Mouse (Mus musculus) v-Abl transformed pro-B cells (cell line): ENCODE measurements at regions not wholly inside any gene's neighbourhood (a gene's known extent, or its start where the extent isn't known, plus 50 kb on each side); places are given as distances from the start of the nearest gene placed in this dataset.

Source experiments
- in situ Hi-C, 2 experiments: fragments of 400-800 bp; cut with MboI; formaldehyde crosslinking; loops; one replicate each; pipeline ENCODE4 v1.15.1; 2025; ENCODE audit not compliant: unreplicated experiment in 2 of 2

DNA sequence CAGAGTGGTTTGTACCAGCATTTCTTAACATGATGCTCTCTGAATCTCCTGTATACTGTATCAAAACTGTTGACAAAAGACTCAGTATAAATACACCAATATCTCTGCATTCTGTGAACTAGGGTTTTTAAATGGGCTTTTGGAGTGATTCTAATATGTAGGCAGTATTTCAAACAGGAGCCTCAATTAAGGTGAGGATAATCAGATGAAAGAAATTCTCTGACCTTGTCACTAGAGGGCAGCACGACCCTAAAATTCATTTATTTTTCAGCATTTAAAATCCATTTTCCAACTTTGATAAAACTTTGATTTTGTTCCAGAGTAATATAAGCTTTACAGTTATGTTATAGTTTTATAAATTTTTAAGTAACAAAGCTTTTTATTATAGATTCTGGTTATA is 114.5 kb downstream of the Rfx6 start:
- in situ Hi-C loops: loop anchor here (10.0 to 25.0 kb wide), 6 partner anchors 380 to 1745 kb away; partner anchors contain the start of genes Gopc (in 2 of the 2), Nepn (in 2 of the 2), Pln (in 1 of the 2) and Sim1 (in 1 of the 2)

DNA sequence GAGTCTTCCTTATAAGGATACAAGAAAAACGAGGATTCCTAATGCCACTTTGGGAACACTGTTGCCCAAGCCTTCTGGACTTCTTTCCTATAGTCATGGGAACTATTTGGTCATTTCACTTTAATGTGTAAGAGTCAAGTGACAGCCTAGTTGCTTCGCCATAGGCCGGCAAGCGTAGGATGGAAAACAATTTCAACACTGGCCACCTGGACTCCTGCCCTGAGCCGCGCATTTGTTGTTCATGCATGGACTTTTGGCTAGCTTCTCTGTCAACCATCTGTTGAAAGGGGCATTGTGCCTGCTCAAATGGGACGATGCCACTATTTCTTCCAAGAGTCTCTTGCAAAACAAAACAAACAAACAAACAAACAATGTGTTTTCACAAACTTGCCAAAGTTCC is 116.3 kb downstream of the Rfx6 start:
- in situ Hi-C loops: loop anchor here (10.0 to 25.0 kb wide), 6 partner anchors 382 to 1743 kb away; partner anchors contain the start of genes Gopc (in 2 of the 2), Nepn (in 2 of the 2), Pln (in 1 of the 2) and Sim1 (in 1 of the 2)

DNA sequence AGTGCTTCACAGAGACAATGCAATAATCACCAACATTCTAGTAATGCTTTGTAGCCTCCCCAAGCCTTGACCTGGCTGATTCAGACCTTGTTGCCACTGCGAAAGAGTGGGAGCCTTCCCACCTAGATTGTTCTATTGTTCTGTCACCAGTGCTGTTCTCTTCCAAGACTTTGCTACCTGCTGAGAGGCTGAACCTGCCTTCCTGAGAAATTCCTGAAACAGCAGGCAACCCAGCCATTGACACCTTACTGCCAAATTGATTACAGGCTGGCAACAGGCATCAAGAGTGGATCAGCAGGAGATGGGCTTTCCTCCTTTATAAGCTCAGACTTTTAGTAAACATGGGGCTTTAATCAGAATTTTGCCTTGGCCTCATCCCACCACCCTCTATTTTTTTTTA is 139.1 kb downstream of the Rfx6 start:
- in situ Hi-C loops: no loop called here

DNA sequence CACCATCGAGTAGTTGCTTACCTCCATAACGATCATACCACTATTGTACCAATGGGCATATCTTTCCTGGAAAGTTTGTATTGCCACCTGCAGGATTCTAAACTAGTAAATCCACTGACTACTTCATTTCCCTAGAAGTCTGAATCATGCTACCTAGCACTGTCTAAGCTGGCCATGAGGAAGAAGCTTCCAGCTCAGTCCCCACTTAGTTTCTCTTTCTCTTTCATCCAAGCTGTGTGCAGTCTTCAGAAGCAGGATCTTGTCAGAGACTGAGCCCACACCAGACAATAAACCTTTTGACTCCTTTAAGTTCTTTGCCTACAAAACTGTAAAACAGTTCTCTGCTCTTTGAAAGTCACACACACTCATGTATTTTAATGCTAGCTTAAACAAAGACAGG is 146.3 kb downstream of the Rfx6 start:
- in situ Hi-C loops: no loop called here

DNA sequence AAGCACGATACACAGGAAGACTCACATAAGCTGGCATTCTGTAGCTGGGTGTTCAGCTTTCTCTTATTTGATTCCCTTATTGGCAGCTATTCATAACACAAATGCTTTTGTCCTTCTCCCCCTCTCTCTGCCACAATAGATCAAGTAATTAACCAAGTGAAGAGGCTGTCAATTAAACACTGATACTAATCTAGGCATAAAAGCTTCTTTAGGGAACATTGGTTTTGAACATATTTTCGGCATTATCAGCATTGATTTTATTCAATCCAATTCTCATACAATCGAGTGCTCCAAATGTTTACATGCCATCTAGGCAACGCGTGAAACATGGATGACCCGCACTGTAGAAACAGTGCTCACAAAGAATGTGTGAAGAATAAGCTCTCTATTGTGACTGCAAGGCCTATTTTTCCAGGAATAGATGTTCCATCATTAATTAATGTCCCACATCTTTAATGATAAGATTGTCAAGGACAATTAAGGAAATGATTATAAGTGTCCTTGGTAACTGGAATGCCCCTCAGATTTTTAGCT is 148.9 kb downstream of the Rfx6 start:
- in situ Hi-C loops: no loop called here

DNA sequence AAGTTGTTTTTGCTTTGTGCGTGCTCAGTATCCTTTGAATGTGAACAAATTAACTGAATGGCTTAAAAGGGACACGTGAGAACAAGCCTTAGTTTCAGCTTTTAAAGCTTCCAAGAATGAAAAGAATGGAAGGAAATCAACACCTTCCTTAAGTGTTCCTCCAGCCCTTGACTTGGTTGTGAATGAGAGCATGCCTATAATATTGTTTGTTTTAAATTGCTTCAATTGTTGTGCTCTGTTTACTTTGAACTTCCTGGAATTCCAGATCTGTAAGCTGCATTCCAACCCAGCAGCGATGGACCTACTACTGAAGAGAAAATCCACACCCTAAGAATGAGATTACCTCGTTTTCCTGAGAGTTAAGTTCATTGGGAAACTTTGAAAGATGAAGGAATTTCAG is 154.9 kb downstream of the Rfx6 start:
- in situ Hi-C loops: no loop called here

DNA sequence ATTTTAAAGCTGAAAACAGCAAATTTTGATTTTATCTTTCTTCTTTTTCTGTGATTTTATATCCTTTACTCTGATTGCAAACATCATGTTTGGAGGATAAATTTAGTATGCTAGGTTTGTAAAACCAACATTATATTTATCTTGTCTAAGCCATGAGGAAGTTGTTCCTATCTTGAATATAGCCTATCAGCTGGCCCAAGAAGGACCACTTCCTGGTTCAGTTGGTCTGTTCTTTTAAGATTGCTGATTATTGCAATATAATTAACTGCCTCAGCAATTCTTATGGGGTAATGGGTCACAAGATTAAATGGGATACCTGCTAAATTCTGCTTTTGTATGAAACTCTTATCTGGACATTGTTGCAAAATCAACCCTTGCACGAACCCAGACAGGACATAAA is 165.5 kb downstream of the Rfx6 start:
- in situ Hi-C loops: no loop called here

DNA sequence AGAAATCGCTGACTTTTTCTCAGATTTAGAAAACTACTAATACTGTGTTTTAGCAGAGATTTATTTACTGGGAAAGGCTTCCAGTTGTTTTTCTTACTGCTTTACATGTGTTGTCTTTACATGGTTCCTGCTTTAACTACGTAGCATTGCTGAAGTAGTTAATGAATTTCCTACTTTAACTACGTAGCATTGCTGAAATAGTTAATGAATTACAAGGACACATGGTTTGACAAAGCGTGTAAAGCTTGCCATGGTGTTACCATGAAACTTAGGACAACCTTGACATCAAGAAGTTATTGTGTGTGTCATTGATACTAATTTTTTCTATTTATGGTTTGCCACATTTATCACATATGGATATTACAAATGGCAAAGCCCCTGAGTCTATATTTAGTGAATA is 168.7 kb downstream of the Rfx6 start:
- in situ Hi-C loops: no loop called here

DNA sequence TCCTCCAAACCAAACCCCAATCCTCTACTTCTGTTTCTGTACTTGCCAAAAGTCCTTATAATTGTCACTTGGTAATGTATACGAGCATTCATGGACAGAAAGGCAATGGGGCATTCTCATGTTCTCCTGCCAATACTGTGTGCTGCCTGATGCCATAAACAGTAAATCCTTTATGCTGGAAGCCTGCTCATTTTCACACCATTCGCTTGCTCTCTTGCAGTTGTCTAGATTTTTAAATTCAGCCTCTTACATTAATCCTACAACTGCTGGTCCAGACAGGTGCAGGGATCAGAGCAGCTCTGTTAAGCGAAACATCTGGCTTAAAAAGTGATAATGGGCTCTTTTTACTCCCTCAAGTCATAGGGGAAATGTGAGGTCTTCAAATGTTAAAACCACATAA is 152.9 kb upstream of the Vgll2 start:
- in situ Hi-C loops: no loop called here

DNA sequence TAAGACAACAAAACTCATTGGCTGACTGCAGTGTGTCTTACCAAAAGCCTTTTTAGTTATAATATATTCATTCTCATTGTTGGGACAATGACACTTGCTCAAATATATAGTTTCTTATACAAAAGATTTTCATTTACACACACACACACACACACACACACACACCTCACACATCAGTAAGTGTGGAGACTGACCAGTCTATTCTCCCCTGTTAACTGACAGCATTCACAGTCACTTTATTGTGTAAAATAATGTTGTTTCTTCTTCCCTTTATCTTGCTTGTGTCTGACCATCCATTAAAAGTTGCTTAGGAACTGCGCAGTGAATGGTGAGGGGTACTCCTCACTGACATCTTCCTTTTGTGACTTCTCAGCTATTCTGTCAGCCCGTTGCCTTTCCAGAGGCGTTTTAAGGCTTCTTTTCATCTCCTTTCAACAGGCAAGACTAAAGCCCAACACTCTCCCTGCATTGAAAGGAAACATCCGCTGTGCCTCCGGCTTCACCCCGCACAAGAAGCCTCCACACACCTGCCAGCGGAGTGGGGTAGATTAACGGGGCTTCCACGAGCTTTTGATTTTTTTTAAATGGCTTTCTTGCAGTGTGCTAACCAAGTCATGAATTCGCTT is 111.1 kb upstream of the Vgll2 start:
- in situ Hi-C loops: no loop called here

DNA sequence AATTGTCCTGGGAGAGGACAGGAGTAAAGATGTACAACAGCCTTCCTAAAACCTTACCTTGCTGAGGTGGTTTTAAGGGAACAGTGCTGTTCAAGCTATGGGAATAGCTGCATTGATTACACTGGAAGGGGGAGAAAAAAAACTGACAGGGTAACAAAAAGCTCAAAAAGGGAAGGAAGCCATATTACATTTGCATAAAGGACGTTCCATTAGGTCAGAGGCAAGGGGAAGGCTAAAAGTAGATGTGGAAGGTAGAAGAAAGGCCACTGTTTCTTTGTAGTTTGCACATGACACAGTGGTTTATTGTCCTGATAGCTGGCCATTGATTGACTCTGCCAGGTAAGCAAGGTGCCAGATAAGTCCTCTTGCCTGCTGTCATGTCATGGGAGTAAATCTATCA is 110.2 kb upstream of the Vgll2 start:
- in situ Hi-C loops: no loop called here

DNA sequence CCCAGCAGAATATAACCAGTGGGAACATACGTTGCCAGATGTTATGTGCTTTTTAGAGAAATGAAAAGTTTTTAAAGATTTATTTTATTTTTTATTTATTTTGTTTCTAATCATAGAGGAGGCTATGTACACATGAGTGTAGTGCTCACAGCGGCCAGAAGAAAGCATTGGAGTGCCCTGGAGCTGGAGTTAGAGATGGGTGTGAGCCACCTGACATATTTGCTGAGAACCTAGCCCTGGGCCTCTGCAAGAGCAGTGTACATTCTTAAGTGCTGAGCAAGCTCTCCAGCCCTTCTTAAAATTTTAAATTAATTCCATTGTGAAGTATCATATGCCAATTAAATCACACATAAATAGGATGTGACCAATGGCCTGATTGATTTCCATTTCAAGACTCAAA is 95.7 kb upstream of the Vgll2 start:
- in situ Hi-C loops: no loop called here

DNA sequence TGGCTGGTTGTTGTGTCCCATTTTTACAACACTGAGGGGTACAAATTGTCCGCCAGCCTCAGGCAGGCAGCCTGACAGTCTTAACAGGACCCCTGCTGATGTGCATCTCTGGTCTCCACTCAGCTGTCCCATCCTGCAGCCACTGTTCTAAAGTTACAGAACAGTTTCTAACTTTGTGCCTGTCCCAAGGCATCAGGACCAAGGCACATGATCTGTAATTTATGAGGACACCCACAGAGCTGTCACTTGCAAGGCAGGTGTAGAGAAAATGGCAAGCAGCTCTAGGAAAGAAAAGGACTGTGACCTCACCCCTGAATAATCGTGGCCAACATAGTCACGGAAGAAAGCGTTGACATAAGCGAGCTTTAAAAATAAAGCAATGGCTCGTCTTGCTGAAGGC is 93.0 kb upstream of the Vgll2 start:
- in situ Hi-C loops: no loop called here

DNA sequence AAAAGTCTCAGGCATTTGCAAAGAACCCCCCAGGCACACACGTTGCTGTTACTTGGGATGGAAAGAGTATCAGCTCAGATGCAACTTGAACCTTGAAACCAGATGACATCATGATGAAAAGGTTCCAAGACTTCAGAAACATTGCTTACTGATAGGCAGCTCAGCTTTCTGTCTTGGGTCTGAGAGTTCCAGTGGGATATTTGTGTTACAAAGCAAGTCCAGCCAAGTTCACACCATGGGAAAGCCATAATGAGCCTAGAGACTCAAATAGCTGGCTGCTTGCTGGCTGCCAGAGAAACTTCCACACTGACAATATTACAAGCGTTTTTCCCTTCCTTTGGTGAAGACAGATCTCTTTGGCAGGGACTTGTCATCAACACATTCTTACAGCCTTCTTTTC is 92.0 kb upstream of the Vgll2 start:
- in situ Hi-C loops: no loop called here

DNA sequence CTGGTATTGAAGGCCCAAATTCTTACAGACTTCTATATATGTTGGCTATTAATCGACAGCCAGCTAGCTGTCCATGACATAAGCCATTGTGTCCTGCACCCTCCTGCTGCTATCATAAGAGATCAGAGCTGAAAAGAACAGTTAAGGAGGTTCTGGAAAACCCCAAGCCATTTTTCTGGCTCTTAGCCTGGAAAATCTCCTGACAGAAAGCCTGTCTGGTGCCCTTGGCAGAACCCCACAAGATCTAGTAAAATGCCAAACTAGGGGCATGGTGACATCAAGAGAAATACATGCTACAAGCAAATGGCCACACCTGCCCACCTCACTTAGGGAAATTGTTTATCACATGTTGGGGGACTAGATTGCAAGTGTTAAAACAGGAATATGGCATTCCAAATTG is 91.6 kb upstream of the Vgll2 start:
- in situ Hi-C loops: no loop called here

DNA sequence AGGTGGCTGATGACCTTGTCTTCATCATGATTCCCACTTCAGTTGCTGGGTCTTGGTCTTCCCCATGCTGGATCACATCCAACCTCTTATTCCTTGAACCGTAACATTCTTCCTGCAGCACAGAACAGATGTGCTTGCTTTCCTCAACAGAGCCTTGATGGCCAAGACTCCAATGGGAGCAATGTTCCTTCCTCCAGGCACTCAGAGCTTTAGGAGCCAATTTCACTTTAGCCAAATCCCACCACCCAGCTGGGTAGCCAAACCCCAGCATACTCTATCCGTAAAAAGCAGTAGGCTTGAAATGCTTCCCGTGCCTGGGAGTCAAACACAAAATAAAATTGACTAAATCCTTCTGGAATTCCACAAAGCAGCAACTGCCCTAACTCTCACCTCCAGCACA is 86.8 kb upstream of the Vgll2 start:
- in situ Hi-C loops: no loop called here

DNA sequence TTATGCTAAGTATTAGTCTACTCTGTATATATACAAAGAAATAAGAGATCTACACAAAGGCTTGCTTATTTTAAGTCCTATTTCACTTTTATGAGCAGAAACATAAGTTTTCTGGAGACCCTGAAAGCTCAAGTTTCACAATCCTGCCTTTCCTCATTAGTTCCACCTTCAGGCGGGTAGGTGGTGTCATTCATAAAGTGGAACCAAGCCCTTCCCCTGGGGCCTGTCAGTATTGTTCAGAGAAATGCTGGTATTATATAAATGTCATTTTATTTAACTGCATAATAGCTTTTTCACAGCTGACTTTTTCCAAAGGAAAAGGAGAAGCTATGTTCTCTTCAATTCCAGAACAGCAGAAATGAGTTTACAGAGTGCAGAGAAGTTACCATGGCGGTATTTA is 81.1 kb upstream of the Vgll2 start:
- in situ Hi-C loops: no loop called here

DNA sequence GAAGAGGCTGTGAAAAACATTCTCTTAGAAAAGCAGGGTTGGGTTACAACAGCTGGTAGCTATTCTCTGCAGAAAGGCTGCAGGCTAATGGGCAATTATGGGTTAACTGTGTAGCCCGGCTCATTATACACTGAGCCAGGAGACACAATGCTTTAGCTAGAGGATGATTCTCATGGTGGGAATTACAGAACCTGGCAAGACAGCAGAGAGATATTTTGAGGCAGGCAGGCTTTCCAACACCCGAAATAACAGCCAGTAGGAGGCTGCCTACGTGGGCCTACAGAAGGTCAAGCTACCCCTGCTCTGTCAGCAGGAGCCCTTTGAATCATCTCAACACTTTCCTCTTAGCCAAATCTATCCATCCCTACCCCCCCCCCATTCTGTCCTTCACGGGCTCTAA is 76.6 kb upstream of the Vgll2 start:
- in situ Hi-C loops: no loop called here

DNA sequence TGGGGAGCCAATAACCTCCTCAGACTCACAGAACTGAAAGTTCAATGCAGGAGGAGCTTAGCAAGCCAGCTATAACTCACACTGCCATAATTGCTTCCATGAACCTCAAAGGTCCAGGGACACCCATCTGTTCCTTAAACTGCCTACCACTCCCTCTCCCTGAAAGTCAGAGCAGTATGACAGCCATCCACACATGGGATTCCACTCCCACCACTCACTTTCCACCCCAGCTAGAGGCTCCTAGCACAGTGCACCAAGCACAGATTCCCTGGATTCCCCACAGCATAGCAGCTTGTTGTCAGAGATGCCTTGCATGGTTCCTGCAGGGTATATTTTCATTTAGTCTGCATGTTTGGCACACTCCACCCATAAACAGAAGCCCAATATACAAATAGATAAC is 76.1 kb upstream of the Vgll2 start:
- in situ Hi-C loops: no loop called here

DNA sequence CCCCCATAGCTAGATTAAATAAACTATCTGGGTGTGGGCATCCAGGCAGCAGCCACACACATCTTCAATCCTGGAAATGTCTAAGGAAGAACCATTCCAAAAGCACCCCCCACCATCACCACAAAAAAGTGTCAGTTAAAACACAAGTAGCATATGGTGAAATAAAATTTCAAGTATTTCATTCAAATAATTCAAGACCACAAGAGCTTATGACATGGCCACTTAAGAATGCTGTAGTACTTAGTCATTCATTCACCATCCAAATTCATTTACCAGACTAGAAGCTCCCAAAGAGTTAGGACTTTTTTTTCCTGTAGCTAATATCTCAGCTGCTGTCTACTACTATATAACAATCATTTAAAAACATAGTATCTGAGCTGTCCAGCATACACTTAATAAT is 75.4 kb upstream of the Vgll2 start:
- in situ Hi-C loops: no loop called here

DNA sequence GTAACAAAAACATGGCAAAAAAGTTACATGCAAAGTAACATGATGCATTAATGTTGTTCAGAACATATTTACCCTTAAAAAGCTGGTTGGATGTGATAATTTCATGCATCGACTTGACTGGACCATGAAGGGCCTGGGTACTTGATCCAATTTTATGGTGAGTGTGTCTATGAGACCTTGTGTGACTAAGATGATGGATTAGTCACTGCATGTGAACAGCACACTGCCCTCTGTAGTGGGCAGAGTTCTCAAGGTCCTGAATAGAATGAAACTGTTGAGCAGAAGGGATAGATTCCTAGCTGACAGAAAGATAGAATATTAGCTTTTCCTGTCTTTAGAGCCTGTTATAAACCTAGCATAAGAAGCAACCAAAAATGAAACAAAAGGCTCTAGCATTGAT is 72.3 kb upstream of the Vgll2 start:
- in situ Hi-C loops: no loop called here

DNA sequence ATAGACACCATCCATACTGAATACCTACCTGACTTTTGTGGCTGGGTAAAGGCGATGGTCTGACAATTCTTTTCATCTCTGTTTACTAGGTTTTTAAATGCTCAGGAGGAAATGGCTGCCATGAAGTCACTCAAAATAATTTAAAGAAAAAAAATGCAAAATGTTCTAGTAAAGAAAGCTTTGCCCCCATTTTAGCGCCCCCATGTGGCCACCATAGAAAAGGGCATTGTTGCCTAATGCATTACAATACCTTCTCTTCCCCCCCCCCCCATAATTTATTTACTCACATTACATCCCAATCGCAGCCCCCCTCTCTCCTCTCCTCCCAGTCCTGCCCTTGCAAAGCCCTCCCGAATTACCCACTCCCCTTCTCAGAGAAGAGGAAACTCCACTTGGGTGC is 70.3 kb upstream of the Vgll2 start:
- in situ Hi-C loops: no loop called here

DNA sequence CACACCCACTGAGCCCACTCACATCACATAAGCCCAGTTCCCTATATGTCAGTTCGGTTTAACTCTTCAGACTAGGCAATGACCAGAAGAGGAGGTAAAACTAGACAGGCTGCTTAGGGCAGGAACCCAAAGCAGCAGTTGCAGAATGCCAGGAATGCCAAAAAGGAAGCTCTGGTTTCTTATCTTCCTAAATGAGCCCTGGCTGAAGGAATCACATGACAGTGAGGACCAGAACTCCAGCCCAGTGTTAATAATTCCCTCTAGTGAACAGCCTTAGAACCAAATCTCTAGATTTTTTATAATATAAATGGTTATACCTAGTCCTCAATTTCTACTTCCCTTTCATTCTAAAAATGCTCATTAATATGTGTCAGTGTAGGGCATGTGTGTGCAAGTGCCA is 65.8 kb upstream of the Vgll2 start:
- in situ Hi-C loops: no loop called here
